Mouse (Mus musculus): ENCODE results near the gene Apbb2. TPM values are rescaled to one million over a fixed set of nuclear protein-coding genes. Genes with fewer than 3 reads are reported as not detected.
A peak's percentile ranks its signal among the peaks of the same experiment; 100 is the strongest.

The Apbb2 gene
- total and polyA plus RNA-seq, 2 experiments from 2014 or later, result 31.8 to 41.0 TPM

GRCm38 (mm10) chr5:66442260-66442659 is 176.3 kb downstream of the Apbb2 start:
- 91% methylated on average over 7 of the region's 7 CpGs for WGBS
- ATAC-seq (ENCODE audit: insufficient read depth, low read depth) (no peak), DNase-seq (ENCODE audit: low spot score) (no peak)
- H3K36me3 ChIP-seq (replicated peaks; ENCODE audit: control insufficient read depth, insufficient read depth, low read length), result no peaks in the 10 kb centered on the region
- TF ChIP-seq CTCF (IDR thresholded peaks at IDR 0.05; ENCODE audit: low read depth), result no peak
- TF ChIP-seq EP300 (IDR thresholded peaks at IDR 0.05; ENCODE audit: low read depth), result no peak
- H3K4me2 ChIP-seq (ENCODE audit: low read depth, low read length), result no peak overlapping the region
- no peaks in the 10 kb centered on the region for H3K9me3 ChIP-seq (replicated peaks; ENCODE audit: control insufficient read depth, low read length)
- peaks cover 8% of the 10 kb centered on the region for H3K4me1 ChIP-seq (ENCODE audit: control insufficient read depth, insufficient read depth)
- no peak overlapping the region for H3K27ac ChIP-seq (ENCODE audit: low read depth)
- H3K9ac ChIP-seq (replicated peaks; ENCODE audit: low read depth, low read length), result no peak overlapping the region
- no peaks in the 10 kb centered on the region for H3K27me3 ChIP-seq (ENCODE audit: control insufficient read depth, insufficient read depth, low read length)
- no peak overlapping the region for H3K4me3 ChIP-seq (ENCODE audit: low read depth, low read length)

- Histone ChIP-seq H3K4me3 (ENCODE audit: low read depth, low read length) (no peak overlapping the region), H3K27me3 (ENCODE audit: control insufficient read depth, insufficient read depth, low read length) (no peaks in the 10 kb centered on the region), H3K36me3 (replicated peaks; ENCODE audit: control insufficient read depth, insufficient read depth, low read length) (no peaks in the 10 kb centered on the region), H3K9me3 (replicated peaks; ENCODE audit: control insufficient read depth, low read length) (no peaks in the 10 kb centered on the region), H3K9ac (replicated peaks; ENCODE audit: low read depth, low read length) (no peak overlapping the region), H3K4me2 (ENCODE audit: low read depth, low read length) (no peak overlapping the region), H3K4me1 (ENCODE audit: control insufficient read depth, insufficient read depth) (peaks cover 8% of the 10 kb centered on the region), H3K27ac (ENCODE audit: low read depth) (no peak overlapping the region)
- ATAC-seq (ENCODE audit: insufficient read depth, low read depth) (no peak), DNase-seq (ENCODE audit: low spot score) (no peak)
- WGBS, result 79% methylated on average over 2 of the region's 2 CpGs
- no peak for TF ChIP-seq CTCF (IDR thresholded peaks at IDR 0.05; ENCODE audit: low read depth)
- no peak for TF ChIP-seq EP300 (IDR thresholded peaks at IDR 0.05; ENCODE audit: low read depth)
Measured at GRCm38 (mm10) chr5:66436791-66437246, 181.8 kb downstream of the Apbb2 start.

GRCm38 (mm10) chr5:66435158-66435557 is 183.4 kb downstream of the Apbb2 start:
- H3K9me3 ChIP-seq (replicated peaks; ENCODE audit: control insufficient read depth, low read length), result no peaks in the 10 kb centered on the region
- DNase-seq (ENCODE audit: low spot score) (no peak), ATAC-seq (ENCODE audit: insufficient read depth, low read depth) (no peak)
- no peaks in the 10 kb centered on the region for H3K36me3 ChIP-seq (replicated peaks; ENCODE audit: control insufficient read depth, insufficient read depth, low read length)
- no peaks in the 10 kb centered on the region for H3K27me3 ChIP-seq (ENCODE audit: control insufficient read depth, insufficient read depth, low read length)
- no peak overlapping the region for H3K27ac ChIP-seq (ENCODE audit: low read depth)
- H3K9ac ChIP-seq (replicated peaks; ENCODE audit: low read depth, low read length), result no peak overlapping the region
- WGBS, result 96% methylated on average over 4 of the region's 4 CpGs
- peaks cover 8% of the 10 kb centered on the region for H3K4me1 ChIP-seq (ENCODE audit: control insufficient read depth, insufficient read depth)
- H3K4me3 ChIP-seq (ENCODE audit: low read depth, low read length), result no peak overlapping the region
- no peak overlapping the region for H3K4me2 ChIP-seq (ENCODE audit: low read depth, low read length)
- no peak for TF ChIP-seq CTCF (IDR thresholded peaks at IDR 0.05; ENCODE audit: low read depth)
- no peak for TF ChIP-seq EP300 (IDR thresholded peaks at IDR 0.05; ENCODE audit: low read depth)

GRCm38 (mm10) chr5:66429076-66429475 is 189.5 kb downstream of the Apbb2 start:
- TF ChIP-seq CTCF (IDR thresholded peaks at IDR 0.05; ENCODE audit: low read depth) (no peak), EP300 (IDR thresholded peaks at IDR 0.05; ENCODE audit: low read depth) (no peak)
- Histone ChIP-seq H3K36me3 (replicated peaks; ENCODE audit: control insufficient read depth, insufficient read depth, low read length) (no peaks in the 10 kb centered on the region), H3K27me3 (ENCODE audit: control insufficient read depth, insufficient read depth, low read length) (no peaks in the 10 kb centered on the region), H3K9me3 (replicated peaks; ENCODE audit: control insufficient read depth, low read length) (no peaks in the 10 kb centered on the region), H3K4me2 (ENCODE audit: low read depth, low read length) (no peak overlapping the region), H3K27ac (ENCODE audit: low read depth) (no peak overlapping the region), H3K4me3 (ENCODE audit: low read depth, low read length) (no peak overlapping the region), H3K9ac (replicated peaks; ENCODE audit: low read depth, low read length) (no peak overlapping the region), H3K4me1 (ENCODE audit: control insufficient read depth, insufficient read depth) (no peaks in the 10 kb centered on the region)
- no peak for ATAC-seq (ENCODE audit: insufficient read depth, low read depth)
- DNase-seq (ENCODE audit: low spot score), result no peak
- 45% methylated on average over 2 of the region's 2 CpGs for WGBS

- Histone ChIP-seq H3K9me3 (replicated peaks; ENCODE audit: control insufficient read depth, low read length) (no peaks in the 10 kb centered on the region), H3K4me2 (ENCODE audit: low read depth, low read length) (no peak overlapping the region), H3K27me3 (ENCODE audit: control insufficient read depth, insufficient read depth, low read length) (no peaks in the 10 kb centered on the region), H3K9ac (replicated peaks; ENCODE audit: low read depth, low read length) (no peak overlapping the region), H3K27ac (ENCODE audit: low read depth) (no peak overlapping the region), H3K36me3 (replicated peaks; ENCODE audit: control insufficient read depth, insufficient read depth, low read length) (no peaks in the 10 kb centered on the region), H3K4me3 (ENCODE audit: low read depth, low read length) (no peak overlapping the region), H3K4me1 (ENCODE audit: control insufficient read depth, insufficient read depth) (no peaks in the 10 kb centered on the region)
- DNase-seq (ENCODE audit: low spot score) (no peak), ATAC-seq (ENCODE audit: insufficient read depth, low read depth) (no peak)
- no peak for TF ChIP-seq EP300 (IDR thresholded peaks at IDR 0.05; ENCODE audit: low read depth)
- no peak for TF ChIP-seq CTCF (IDR thresholded peaks at IDR 0.05; ENCODE audit: low read depth)
Measured at GRCm38 (mm10) chr5:66428071-66428470, 190.5 kb downstream of the Apbb2 start.

- peak; percentile 67 for TF ChIP-seq CTCF (IDR thresholded peaks at IDR 0.05; ENCODE audit: low read depth)
- no peak for TF ChIP-seq EP300 (IDR thresholded peaks at IDR 0.05; ENCODE audit: low read depth)
- H3K9me3 ChIP-seq (replicated peaks; ENCODE audit: control insufficient read depth, low read length), result no peaks in the 10 kb centered on the region
- no peak for ATAC-seq (ENCODE audit: insufficient read depth, low read depth)
- no peaks in the 10 kb centered on the region for H3K27me3 ChIP-seq (ENCODE audit: control insufficient read depth, insufficient read depth, low read length)
- H3K9ac ChIP-seq (replicated peaks; ENCODE audit: low read depth, low read length), result no peak overlapping the region
- DNase-seq (ENCODE audit: low spot score), result no peak
- H3K4me1 ChIP-seq (ENCODE audit: control insufficient read depth, insufficient read depth), result peaks cover 9% of the 10 kb centered on the region
- no peak overlapping the region for H3K4me3 ChIP-seq (ENCODE audit: low read depth, low read length)
- no peak overlapping the region for H3K27ac ChIP-seq (ENCODE audit: low read depth)
- no peaks in the 10 kb centered on the region for H3K36me3 ChIP-seq (replicated peaks; ENCODE audit: control insufficient read depth, insufficient read depth, low read length)
- H3K4me2 ChIP-seq (ENCODE audit: low read depth, low read length), result no peak overlapping the region
- 68% methylated on average over 4 of the region's 4 CpGs for WGBS
Measured at GRCm38 (mm10) chr5:66423909-66424308, 194.7 kb downstream of the Apbb2 start.

Measured in heart, postnatal 0 days (tissue).